In the genomic region with DNA sequence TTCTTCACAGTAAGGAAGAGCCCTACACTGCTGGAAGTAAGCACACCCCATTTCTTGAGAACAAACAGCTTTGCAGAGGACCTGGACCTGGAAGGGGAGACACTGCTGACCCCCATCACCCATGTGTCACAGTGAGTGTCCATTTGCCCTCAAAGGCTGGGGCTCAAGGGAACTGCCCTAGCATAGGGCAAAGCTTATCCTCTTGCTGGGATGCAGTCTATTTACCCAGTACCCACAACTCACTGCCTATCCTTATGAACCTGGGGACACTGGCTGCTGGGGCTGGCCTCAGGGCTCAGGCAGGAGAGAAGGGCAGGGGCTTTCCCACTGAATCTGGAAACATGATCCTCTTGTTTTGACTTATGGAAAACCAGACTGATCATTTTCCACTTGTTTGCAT, we compare ENCODE assay signal across 25 mouse cellular contexts.
DNase-seq lines count a peak whose midpoint lies in the region; ATAC-seq and TF ChIP-seq lines count a peak whose summit lies in the region.
"Had no signal": no experiment of that assay in that cellular context is flagged by ENCODE, and none has a peak within 500 bp of the region (broad histone marks: within the 10 kb centered on the region; RNA-seq: fewer than 3 reads in every experiment).

No protein-coding gene starts in this region.

- no peak for TF ChIP-seq EP300 in stomach, postnatal 0 days (optimal IDR thresholded peaks at IDR 0.05)

- peak; percentile 12 for DNase-seq in embryonic facial prominence, embryonic 14.5 days (ENCODE audit: low spot score)
- DNase-seq in embryonic facial prominence, embryonic 10.5 days (ENCODE audit: low spot score) = no peak
- no peak for DNase-seq in hindbrain, embryonic 10.5 days (ENCODE audit: low spot score)
- peak; percentile 33 for DNase-seq in testis, postnatal 10 days (ENCODE audit: low spot score)
- DNase-seq in testis, postnatal 14 days (ENCODE audit: low spot score) = no peak
- peak; percentile 9 for DNase-seq in stomach, postnatal 0 days (ENCODE audit: low spot score)
- no peak for DNase-seq in embryo, embryonic 10 days (ENCODE audit: low spot score)
- DNase-seq: adrenal gland, adult 2 months; adrenal gland, postnatal 14 days; B cell, adult 2 months; cerebellum, adult 11 months; cerebellum, adult 2 months; cerebellum, adult 9-11 months; cerebellum, postnatal 25 days; embryo, embryonic 11 days; forebrain, postnatal 0 days; gastrocnemius, postnatal 25 days had no signal

- H3K9me3 ChIP-seq in embryonic facial prominence, embryonic 14.5 days (ENCODE audit: control insufficient read depth, low read length) = no peaks in the 10 kb centered on the region
- H3K9me3 ChIP-seq in embryonic facial prominence, embryonic 10.5 days = no peaks in the 10 kb centered on the region
- H3K9me3 ChIP-seq in hindbrain, embryonic 10.5 days = no peaks in the 10 kb centered on the region
- H3K9me3 ChIP-seq in hindbrain, embryonic 12.5 days (replicated peaks) = no peaks in the 10 kb centered on the region
- no peaks in the 10 kb centered on the region for H3K9me3 ChIP-seq in stomach, postnatal 0 days (ENCODE audit: control insufficient read depth, low read length)
- H3K9me3 ChIP-seq: embryonic facial prominence, embryonic 15.5 days had no signal

- no peak for TF ChIP-seq CTCF in stomach, postnatal 0 days (IDR thresholded peaks at IDR 0.05; ENCODE audit: low read depth)

- H3K36me3 ChIP-seq in embryonic facial prominence, embryonic 14.5 days (ENCODE audit: control insufficient read depth, insufficient read depth, low read length) = no peaks in the 10 kb centered on the region
- H3K36me3 ChIP-seq in embryonic facial prominence, embryonic 10.5 days (replicated peaks) = peaks cover 76% of the 10 kb centered on the region
- peaks cover 76% of the 10 kb centered on the region for H3K36me3 ChIP-seq in hindbrain, embryonic 10.5 days
- H3K36me3 ChIP-seq in hindbrain, embryonic 12.5 days = no peaks in the 10 kb centered on the region
- no peaks in the 10 kb centered on the region for H3K36me3 ChIP-seq in stomach, postnatal 0 days (ENCODE audit: control insufficient read depth, insufficient read depth, low read length)
- H3K36me3 ChIP-seq: embryonic facial prominence, embryonic 15.5 days had no signal

- no peak overlapping the region for H3K9ac ChIP-seq in embryonic facial prominence, embryonic 14.5 days (ENCODE audit: low read depth, low read length)
- no peak overlapping the region for H3K9ac ChIP-seq in hindbrain, embryonic 12.5 days
- H3K9ac ChIP-seq in stomach, postnatal 0 days (ENCODE audit: low read length) = no peak overlapping the region
- H3K9ac ChIP-seq: embryonic facial prominence, embryonic 15.5 days; forebrain, postnatal 0 days; hindbrain, embryonic 14.5 days had no signal

- no peak overlapping the region for H3K27ac ChIP-seq in embryonic facial prominence, embryonic 14.5 days (replicated peaks; ENCODE audit: low read depth, low read length)
- H3K27ac ChIP-seq in embryonic facial prominence, embryonic 10.5 days (replicated peaks) = no peak overlapping the region
- H3K27ac ChIP-seq in hindbrain, embryonic 10.5 days = 0 out of 2 replicates have a peak overlapping the region, but pooled peaks have one; percentile 35
- no peak overlapping the region for H3K27ac ChIP-seq in hindbrain, embryonic 12.5 days
- no peak overlapping the region for H3K27ac ChIP-seq in stomach, postnatal 0 days (replicated peaks)
- H3K27ac ChIP-seq: embryonic facial prominence, embryonic 15.5 days; hindbrain, embryonic 14.5 days; hindbrain, postnatal 0 days had no signal

- no peak overlapping the region for H3K4me3 ChIP-seq in embryonic facial prominence, embryonic 14.5 days (ENCODE audit: low read depth, low read length)
- no peak overlapping the region for H3K4me3 ChIP-seq in embryonic facial prominence, embryonic 10.5 days
- H3K4me3 ChIP-seq in hindbrain, embryonic 10.5 days = no peak overlapping the region
- no peak overlapping the region for H3K4me3 ChIP-seq in hindbrain, embryonic 12.5 days
- H3K4me3 ChIP-seq in stomach, postnatal 0 days (ENCODE audit: low read depth, low read length) = no peak overlapping the region
- H3K4me3 ChIP-seq: embryonic facial prominence, embryonic 15.5 days had no signal

- no peak for ATAC-seq in embryonic facial prominence, embryonic 14.5 days (ENCODE audit: low read depth)
- no peak for ATAC-seq in hindbrain, embryonic 12.5 days (ENCODE audit: low FRiP score)
- no peak for ATAC-seq in stomach, postnatal 0 days (ENCODE audit: low FRiP score, low TSS enrichment)
- ATAC-seq: forebrain, embryonic 14.5 days; forebrain, postnatal 0 days; hindbrain, postnatal 0 days; inflammation-experienced regulatory T-cells, adult 6 months; intestine, embryonic 16.5 days had no signal

- H3K27me3 ChIP-seq in embryonic facial prominence, embryonic 14.5 days (replicated peaks; ENCODE audit: control insufficient read depth, insufficient read depth, low read length) = no peaks in the 10 kb centered on the region
- H3K27me3 ChIP-seq in embryonic facial prominence, embryonic 10.5 days (replicated peaks; ENCODE audit: low read depth, poor library complexity, severe bottlenecking) = no peaks in the 10 kb centered on the region
- no peaks in the 10 kb centered on the region for H3K27me3 ChIP-seq in hindbrain, embryonic 10.5 days (ENCODE audit: insufficient read depth, poor library complexity, severe bottlenecking)
- H3K27me3 ChIP-seq in hindbrain, embryonic 12.5 days = no peaks in the 10 kb centered on the region
- H3K27me3 ChIP-seq in stomach, postnatal 0 days (ENCODE audit: control insufficient read depth, insufficient read depth, low read length) = no peaks in the 10 kb centered on the region
- H3K27me3 ChIP-seq: embryonic facial prominence, embryonic 15.5 days had no signal

- no peak overlapping the region for H3K4me2 ChIP-seq in embryonic facial prominence, embryonic 14.5 days (ENCODE audit: low read depth, low read length)
- H3K4me2 ChIP-seq in hindbrain, embryonic 12.5 days (replicated peaks) = no peak overlapping the region
- no peak overlapping the region for H3K4me2 ChIP-seq in stomach, postnatal 0 days (replicated peaks; ENCODE audit: low read depth)
- H3K4me2 ChIP-seq: embryonic facial prominence, embryonic 15.5 days; heart, embryonic 11.5 days; hindbrain, embryonic 14.5 days had no signal

- H3K4me1 ChIP-seq in embryonic facial prominence, embryonic 14.5 days (ENCODE audit: control insufficient read depth, insufficient read depth, low read length) = peaks cover 47% of the 10 kb centered on the region
- H3K4me1 ChIP-seq in embryonic facial prominence, embryonic 10.5 days = peaks cover 37% of the 10 kb centered on the region
- peaks cover 11% of the 10 kb centered on the region; the same call in 1 of the 2 replicates for H3K4me1 ChIP-seq in hindbrain, embryonic 10.5 days (replicated peaks)
- peaks cover 15% of the 10 kb centered on the region for H3K4me1 ChIP-seq in hindbrain, embryonic 12.5 days
- H3K4me1 ChIP-seq in stomach, postnatal 0 days (replicated peaks; ENCODE audit: control insufficient read depth, insufficient read depth) = peaks cover 7% of the 10 kb centered on the region

Comparison
In these comparisons a context has a peak if more than half of its experiments do, and no peak if none do; other contexts are left out.
1. DNase-seq: peak in embryonic facial prominence, embryonic 14.5 days (single experiment), testis, postnatal 10 days (single experiment) and stomach, postnatal 0 days (single experiment); none in embryonic facial prominence, embryonic 10.5 days (single experiment), hindbrain, embryonic 10.5 days (single experiment), testis, postnatal 14 days (single experiment) and embryo, embryonic 10 days (single experiment).